Mouse (Mus musculus): Measurements from ENCODE around the gene Plxnb2.

DNA sequence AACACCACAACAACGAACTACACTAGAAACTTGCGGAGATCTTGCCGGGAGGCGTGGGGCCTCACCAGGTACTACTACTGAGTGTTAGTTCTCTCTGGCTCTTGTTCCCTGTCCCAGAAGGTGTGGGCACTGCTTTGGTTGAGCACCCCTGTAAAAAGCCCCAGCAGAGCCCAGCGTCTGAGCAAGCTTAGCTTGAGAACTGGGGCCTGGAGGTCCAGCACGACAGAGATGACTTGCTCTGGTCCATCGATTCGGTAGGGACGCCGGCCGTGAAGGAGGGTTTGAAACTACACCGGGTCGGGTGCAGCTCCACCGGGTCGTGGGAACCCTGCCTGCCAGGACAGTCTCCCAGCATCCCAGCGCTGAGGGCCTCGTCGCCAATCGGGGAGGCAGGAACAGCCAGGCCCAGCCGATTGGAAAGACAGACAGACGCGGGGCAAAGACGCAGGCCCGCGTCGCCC, 477 bp downstream of the Plxnb2 start:
- no peak for TF ChIP-seq TBP (IDR thresholded peaks at IDR 0.05; ENCODE audit: low read depth, low read length)
- TF ChIP-seq POLR2A (IDR thresholded peaks at IDR 0.05; ENCODE audit: control insufficient read depth in 1 of 2, insufficient read depth in 1 of 2, low read depth in 1 of 2, low read length in 2 of 2, poor library complexity in 1 of 2): no peak
- TF ChIP-seq E2F4 (IDR thresholded peaks at IDR 0.05; ENCODE audit: borderline replicate concordance, low read depth, low read length): no peak

All from MEL (cell line).